8 mouse cellular contexts compared by ENCODE assay signal in genomic region chr10:42860159-42860911, GRCm38 (mm10). TPM values are rescaled to one million over a fixed set of nuclear protein-coding genes. Genes with fewer than 3 reads are reported as not detected.
DNase-seq lines count a peak whose midpoint lies in the region; ATAC-seq and TF ChIP-seq lines count a peak whose summit lies in the region.

Gene Scml4 (plus strand): TSS chr10:42860370.

- no peaks in the 10 kb centered on the region for H3K36me3 ChIP-seq in MEL (ENCODE audit: control insufficient read depth in 1 of 2, insufficient read depth in 2 of 2, low read length in 2 of 2)
- H3K36me3 ChIP-seq in embryonic facial prominence, embryonic 15.5 days = no peaks in the 10 kb centered on the region
- H3K36me3 ChIP-seq in hindbrain, embryonic 16.5 days (ENCODE audit: control insufficient read depth, insufficient read depth, low read length) = no peaks in the 10 kb centered on the region
- no peaks in the 10 kb centered on the region for H3K36me3 ChIP-seq in limb, embryonic 13.5 days
- no peaks in the 10 kb centered on the region for H3K36me3 ChIP-seq in stomach, embryonic 14.5 days (ENCODE audit: control insufficient read depth, insufficient read depth, low read length)

- TF ChIP-seq CTCF in MEL (IDR thresholded peaks at IDR 0.05 in 2 of 3, conservative IDR thresholded peaks at IDR 0.05 in 1 of 3; ENCODE audit: control insufficient read depth in 1 of 3, insufficient read depth in 1 of 3, low read depth in 2 of 3, low read length in 3 of 3, poor library complexity in 1 of 3, severe bottlenecking in 1 of 3) = no peak

- peak within 1 kb of the TSS; percentile 52 for H3K4me2 ChIP-seq in embryonic facial prominence, embryonic 15.5 days (replicated peaks)
- peak within 1 kb of the TSS; percentile 54 for H3K4me2 ChIP-seq in hindbrain, embryonic 16.5 days (ENCODE audit: low read length)
- H3K4me2 ChIP-seq in limb, embryonic 13.5 days (replicated peaks) = peak within 1 kb of the TSS; percentile 55
- H3K4me2 ChIP-seq in stomach, embryonic 14.5 days (replicated peaks; ENCODE audit: low read depth, low read length) = peak within 1 kb of the TSS; percentile 21

- no peaks in the 10 kb centered on the region for H3K79me2 ChIP-seq in MEL (ENCODE audit: control insufficient read depth, insufficient read depth, low read length, poor library complexity)

- 0 out of 2 replicates have a peak, but pooled peaks have one; percentile 31 for ATAC-seq in embryonic facial prominence, embryonic 15.5 days (ENCODE audit: insufficient number of reproducible peaks, low FRiP score, low TSS enrichment, low read depth)
- peak; percentile 86 for ATAC-seq in hindbrain, embryonic 16.5 days
- ATAC-seq in limb, embryonic 13.5 days (ENCODE audit: low FRiP score, low read depth) = 0 out of 2 replicates have a peak, but pooled peaks have one; percentile 20
- peak; percentile 15; the same call in 1 of the 2 replicates for ATAC-seq in stomach, embryonic 14.5 days (ENCODE audit: insufficient number of reproducible peaks, insufficient read depth, low FRiP score, low read depth)

- TF ChIP-seq RAD21 in MEL (IDR thresholded peaks at IDR 0.05; ENCODE audit: low read depth, low read length) = no peak

- H3K27me3 ChIP-seq in MEL (ENCODE audit: control insufficient read depth in 1 of 2, insufficient read depth in 2 of 2, low read length in 2 of 2) = no peaks in the 10 kb centered on the region; a peak in 1 of 4 replicates
- no peaks in the 10 kb centered on the region for H3K27me3 ChIP-seq in embryonic facial prominence, embryonic 15.5 days
- no peaks in the 10 kb centered on the region for H3K27me3 ChIP-seq in hindbrain, embryonic 16.5 days (replicated peaks; ENCODE audit: control insufficient read depth, insufficient read depth, low read length)
- 0 out of 2 replicates have a peak, but pooled peaks cover 6% of the 10 kb centered on the region for H3K27me3 ChIP-seq in limb, embryonic 13.5 days
- H3K27me3 ChIP-seq in stomach, embryonic 14.5 days (ENCODE audit: control insufficient read depth, insufficient read depth, low read length) = no peaks in the 10 kb centered on the region

- TF ChIP-seq EP300 in MEL (IDR thresholded peaks at IDR 0.05; ENCODE audit: low read depth in 1 of 2, low read length in 2 of 2) = no peak

- no peaks in the 10 kb centered on the region; a peak in 1 of 4 replicates for H3K4me1 ChIP-seq in MEL (ENCODE audit: control insufficient read depth in 1 of 2, insufficient read depth in 2 of 2, low read length in 2 of 2)
- peaks cover 31% of the 10 kb centered on the region for H3K4me1 ChIP-seq in embryonic facial prominence, embryonic 15.5 days
- H3K4me1 ChIP-seq in hindbrain, embryonic 16.5 days (ENCODE audit: control insufficient read depth, insufficient read depth, low read depth, low read length) = peaks cover 22% of the 10 kb centered on the region
- H3K4me1 ChIP-seq in limb, embryonic 13.5 days = peaks cover 49% of the 10 kb centered on the region
- peaks cover 22% of the 10 kb centered on the region for H3K4me1 ChIP-seq in stomach, embryonic 14.5 days (ENCODE audit: control insufficient read depth, insufficient read depth, low read length)

- WGBS in embryonic facial prominence, embryonic 15.5 days = 21% methylated on average over 17 of the region's 17 CpGs
- WGBS in hindbrain, embryonic 16.5 days = 18% methylated on average over 17 of the region's 17 CpGs
- 36% methylated on average over 17 of the region's 17 CpGs for WGBS in limb, embryonic 13.5 days
- 45% methylated on average over 17 of the region's 17 CpGs for WGBS in stomach, embryonic 14.5 days

- intact Hi-C loops in gastrocnemius, postnatal 14 days (cut with DNase I; ENCODE audit: low total_unique reads) = no loop called here

- no peak for TF ChIP-seq POLR2A in MEL (IDR thresholded peaks at IDR 0.05; ENCODE audit: control insufficient read depth in 1 of 2, insufficient read depth in 1 of 2, low read depth in 1 of 2, low read length in 2 of 2, poor library complexity in 1 of 2)

- DNase-seq in 3T3-L1 (ENCODE audit: low read depth, low spot score) = peak; percentile 82
- DNase-seq in MEL (ENCODE audit: low read depth, low spot score) = peak; percentile 63
- DNase-seq in monocyte, adult 2 months (ENCODE audit: low read depth in 1 of 2, low spot score in 2 of 2) = peak; percentile 50 to 71
- DNase-seq in gastrocnemius, postnatal 14 days = no peak

- H3K27ac ChIP-seq in MEL (ENCODE audit: control insufficient read depth, low read depth, low read length) = no peak within 1 kb of the TSS
- H3K27ac ChIP-seq in embryonic facial prominence, embryonic 15.5 days (replicated peaks) = peak within 1 kb of the TSS; percentile 14; the same call in 1 of the 2 replicates
- peak within 1 kb of the TSS; percentile 73 for H3K27ac ChIP-seq in hindbrain, embryonic 16.5 days (ENCODE audit: low read depth, low read length)
- H3K27ac ChIP-seq in limb, embryonic 13.5 days = no peak within 1 kb of the TSS
- no peak within 1 kb of the TSS for H3K27ac ChIP-seq in stomach, embryonic 14.5 days (ENCODE audit: low read length)

- H3K9me3 ChIP-seq in MEL (replicated peaks; ENCODE audit: insufficient read depth, low read length) = no peaks in the 10 kb centered on the region
- H3K9me3 ChIP-seq in embryonic facial prominence, embryonic 15.5 days (replicated peaks) = no peaks in the 10 kb centered on the region
- no peaks in the 10 kb centered on the region for H3K9me3 ChIP-seq in hindbrain, embryonic 16.5 days (ENCODE audit: control insufficient read depth, low read length)
- H3K9me3 ChIP-seq in limb, embryonic 13.5 days = no peaks in the 10 kb centered on the region
- no peaks in the 10 kb centered on the region for H3K9me3 ChIP-seq in stomach, embryonic 14.5 days (ENCODE audit: control insufficient read depth, low read depth, low read length)

- H3K9ac ChIP-seq in MEL (ENCODE audit: control insufficient read depth, low read depth, low read length, poor library complexity, severe bottlenecking) = no peak within 1 kb of the TSS
- H3K9ac ChIP-seq in embryonic facial prominence, embryonic 15.5 days = no peak within 1 kb of the TSS
- H3K9ac ChIP-seq in hindbrain, embryonic 16.5 days (ENCODE audit: low read depth, low read length) = peak within 1 kb of the TSS; percentile 62
- peak within 1 kb of the TSS; percentile 39; the same call in 1 of the 2 replicates for H3K9ac ChIP-seq in limb, embryonic 13.5 days
- H3K9ac ChIP-seq in stomach, embryonic 14.5 days (replicated peaks; ENCODE audit: low read depth, low read length) = no peak within 1 kb of the TSS

- H3K4me3 ChIP-seq in MEL (ENCODE audit: control insufficient read depth in 1 of 2, insufficient read depth in 1 of 2, low read depth in 2 of 2, low read length in 2 of 2) = no peak within 1 kb of the TSS
- H3K4me3 ChIP-seq in embryonic facial prominence, embryonic 15.5 days (replicated peaks) = peak within 1 kb of the TSS; percentile 29
- peak within 1 kb of the TSS; percentile 41 for H3K4me3 ChIP-seq in hindbrain, embryonic 16.5 days (ENCODE audit: low read length)
- H3K4me3 ChIP-seq in limb, embryonic 13.5 days = peak within 1 kb of the TSS; percentile 20; the same call in 1 of the 2 replicates
- H3K4me3 ChIP-seq in stomach, embryonic 14.5 days (ENCODE audit: low read depth, low read length) = no peak within 1 kb of the TSS

TF ChIP-seq in MEL, 35 proteins besides CTCF, POLR2A, EP300 and RAD21:
- TF ChIP-seq NRF1 (IDR thresholded peaks at IDR 0.05; ENCODE audit: insufficient read depth, low read depth, low read length, poor library complexity, severe bottlenecking) = no peak
- TF ChIP-seq MYB (IDR thresholded peaks at IDR 0.05; ENCODE audit: low read depth, low read length) = no peak
- no peak for TF ChIP-seq HCFC1 (IDR thresholded peaks at IDR 0.05; ENCODE audit: low read depth, low read length)
- no peak for TF ChIP-seq ELF1 (IDR thresholded peaks at IDR 0.05; ENCODE audit: low read depth, low read length)
- no peak for TF ChIP-seq SMC3 (IDR thresholded peaks at IDR 0.05; ENCODE audit: low read depth, low read length)
- TF ChIP-seq MEF2A (IDR thresholded peaks at IDR 0.05; ENCODE audit: extremely low read depth, insufficient replicate concordance, low read depth, low read length, poor library complexity, severe bottlenecking) = no peak
- TF ChIP-seq RCOR1 (IDR thresholded peaks at IDR 0.05; ENCODE audit: low read depth, low read length) = no peak
- no peak for TF ChIP-seq GATA1 (IDR thresholded peaks at IDR 0.05; ENCODE audit: low read depth, low read length)

RNA-seq across cellular contexts. Expression of gene Scml4, which starts in this region (rescaled TPM):
- total RNA-seq in MEL (2012; rRNA removed) = 0.08 TPM in 1 of 2 replicates, not detected in the other
- polyA plus RNA-seq in MEL (2012; ENCODE audit: insufficient read depth in 1 of 2, insufficient read length in 2 of 2, low read depth in 1 of 2, low replicate concordance in 2 of 2, missing spikeins in 1 of 2) = under 1 TPM in 1 of 2 experiments, not detected in 1; 0.03 TPM
- 1.1 and 1.3 TPM in 2 replicates for polyA plus RNA-seq in embryonic facial prominence, embryonic 15.5 days (2015; fragmentation: Nextera tagmentation; extraction: Ambion mirVana)
- 9.1 and 11.6 TPM in 2 replicates for polyA plus RNA-seq in hindbrain, embryonic 16.5 days (2015; fragmentation: Nextera tagmentation; extraction: Ambion mirVana)
- 0.92 and 1.3 TPM in 2 replicates for polyA plus RNA-seq in limb, embryonic 13.5 days (2015; fragmentation: Nextera tagmentation; extraction: Ambion mirVana)
- 4.7 and 5.4 TPM in 2 replicates for polyA plus RNA-seq in stomach, embryonic 14.5 days (2014; fragmentation: Nextera tagmentation; extraction: Ambion mirVana)
- total RNA-seq in gastrocnemius, postnatal 14 days (2021) = 1 to 10 TPM; 2.0 to 2.8 TPM

Comparison
In these comparisons a context has a peak if more than half of its experiments do, and no peak if none do; other contexts are left out.
1. Peak in DNase-seq in MEL; RNA of the gene not detected or under 1 TPM.
2. H3K27ac ChIP-seq: peak in embryonic facial prominence, embryonic 15.5 days (single experiment) and hindbrain, embryonic 16.5 days (single experiment); none in MEL (single experiment), limb, embryonic 13.5 days (single experiment) and stomach, embryonic 14.5 days (single experiment).
3. H3K4me3 ChIP-seq: peak in embryonic facial prominence, embryonic 15.5 days (single experiment), hindbrain, embryonic 16.5 days (single experiment) and limb, embryonic 13.5 days (single experiment); none in MEL (0 of 2) and stomach, embryonic 14.5 days (single experiment).
4. H3K9ac ChIP-seq: peak in hindbrain, embryonic 16.5 days (single experiment) and limb, embryonic 13.5 days (single experiment); none in MEL (single experiment), embryonic facial prominence, embryonic 15.5 days (single experiment) and stomach, embryonic 14.5 days (single experiment).
5. ATAC-seq: peak in every context shown above with its lines; median percentile 86 in hindbrain, embryonic 16.5 days; 31 in embryonic facial prominence, embryonic 15.5 days; 20 in limb, embryonic 13.5 days; 15 in stomach, embryonic 14.5 days.
6. Peak in every context shown above with its lines, with median percentiles within 50 percentile points of each other: H3K4me2 ChIP-seq.